Mouse (Mus musculus) lung, postnatal 4 days (tissue): ENCODE results near the gene Mbtd1.
A peak's percentile ranks its signal among the peaks of the same experiment; 100 is the strongest.
"Not testable (repeated sequence)": the region's sequence is repeated elsewhere in the genome, so short reads cannot be mapped to it uniquely, and the experiment has no call there.

Experiments used
- DNase-seq, 2 experiments: peaks; one replicate each; pipeline ENCODE4 v3.0.0; 2021

Gene Mbtd1

GRCm38 (mm10) chr11:93885572-93886410 lies at the start of gene Mbtd1, which contains the start of gene Utp18:
Gene Mbtd1, plus strand, starts transcription at chr11:93885852.
Gene Utp18, minus strand, starts transcription at chr11:93885766.
- peak; percentile 99 for DNase-seq

- no peak for DNase-seq
Observed at GRCm38 (mm10) chr11:93847342-93847741, 38.3 kb upstream of the Mbtd1 start.

GRCm38 (mm10) chr11:93852546-93852945 lies 33.1 kb upstream of the Mbtd1 start:
- DNase-seq = no peak

- peak; percentile 53 to 73 for DNase-seq
Observed at GRCm38 (mm10) chr11:93856284-93856955, 29.2 kb upstream of the Mbtd1 start.

GRCm38 (mm10) chr11:93860540-93861172 lies 25.0 kb upstream of the Mbtd1 start:
- no peak for DNase-seq

- no peak for DNase-seq
Observed at GRCm38 (mm10) chr11:93861193-93861592, 24.5 kb upstream of the Mbtd1 start.

- DNase-seq = no peak
Observed at GRCm38 (mm10) chr11:93862045-93862623, 23.5 kb upstream of the Mbtd1 start.

- no peak for DNase-seq
Observed at GRCm38 (mm10) chr11:93862638-93863037, 23.0 kb upstream of the Mbtd1 start.

GRCm38 (mm10) chr11:93884068-93884467 lies 1.6 kb upstream of the Mbtd1 start:
- DNase-seq = no peak

GRCm38 (mm10) chr11:93884901-93885571 lies 616 bp upstream of the Mbtd1 start:
- DNase-seq = peak; percentile 70 to 79

- peak; percentile 27 for DNase-seq
Observed at GRCm38 (mm10) chr11:93886411-93887079, 893 bp downstream of the Mbtd1 start.

- DNase-seq = no peak
Observed at GRCm38 (mm10) chr11:93887080-93887447, 1.4 kb downstream of the Mbtd1 start.

- DNase-seq = no peak
Observed at GRCm38 (mm10) chr11:93897732-93898131, 12.1 kb downstream of the Mbtd1 start.

GRCm38 (mm10) chr11:93906834-93907233 lies 21.2 kb downstream of the Mbtd1 start:
- no peak for DNase-seq

- no peak for DNase-seq
Observed at GRCm38 (mm10) chr11:93907839-93908238, 22.2 kb downstream of the Mbtd1 start.

- DNase-seq = no peak
Observed at GRCm38 (mm10) chr11:93908829-93909228, 23.2 kb downstream of the Mbtd1 start.

- no peak for DNase-seq
Observed at GRCm38 (mm10) chr11:93911603-93912002, 26.0 kb downstream of the Mbtd1 start.

GRCm38 (mm10) chr11:93915019-93915418 lies 29.4 kb downstream of the Mbtd1 start:
- DNase-seq = not testable (repeated sequence)

GRCm38 (mm10) chr11:93929106-93929505 lies 43.5 kb downstream of the Mbtd1 start:
- no peak for DNase-seq

- no peak for DNase-seq
Observed at GRCm38 (mm10) chr11:93940906-93941305, 55.3 kb downstream of the Mbtd1 start.

GRCm38 (mm10) chr11:93944986-93945385 lies 59.3 kb downstream of the Mbtd1 start:
- no peak for DNase-seq
